Mouse (Mus musculus) cerebellum, adult 9-10 months (tissue): ENCODE results near the gene Faf1.

Source experiments
- DNase-seq: peaks from one replicate; pipeline ENCODE4 v3.0.0; 2022

Gene Faf1

DNA sequence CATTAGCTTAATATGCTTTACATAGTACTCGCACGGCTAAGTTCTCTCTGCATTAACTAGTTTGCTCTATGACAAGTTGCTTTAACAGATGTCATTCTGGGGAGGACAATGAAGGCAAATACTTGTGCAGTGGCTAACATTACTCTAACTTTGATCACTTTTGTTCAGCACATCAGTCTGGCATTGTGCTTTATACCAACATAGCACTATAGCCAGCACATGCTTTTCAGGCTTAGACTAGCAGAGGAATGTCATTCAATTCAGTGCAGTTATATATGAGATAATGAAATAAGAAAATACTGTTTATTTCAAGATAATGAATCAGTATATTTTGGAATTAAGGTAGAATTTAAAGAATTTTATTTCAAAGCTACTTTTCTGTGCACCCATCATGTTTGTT lies 115.9 kb downstream of the Faf1 start:
- no peak for DNase-seq

DNA sequence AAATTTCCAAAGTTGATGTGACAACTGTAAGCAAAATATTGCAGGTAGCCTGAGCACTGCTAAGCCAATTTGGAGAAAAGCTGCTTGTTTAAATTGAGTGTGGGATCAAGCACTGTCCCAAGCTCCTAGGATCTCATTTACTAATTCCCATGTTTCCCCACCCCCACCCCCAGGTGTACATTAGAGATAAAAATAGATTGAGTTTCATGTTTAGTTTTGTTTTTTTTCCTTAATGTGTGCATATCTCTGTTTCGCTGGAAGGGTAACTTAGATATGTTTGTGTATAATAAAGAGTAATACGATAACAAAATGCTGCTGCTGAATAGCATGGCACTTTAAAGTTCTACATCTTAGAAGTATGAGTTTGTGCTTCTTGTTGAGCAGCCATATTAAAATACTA lies 116.7 kb downstream of the Faf1 start:
- no peak for DNase-seq

DNA sequence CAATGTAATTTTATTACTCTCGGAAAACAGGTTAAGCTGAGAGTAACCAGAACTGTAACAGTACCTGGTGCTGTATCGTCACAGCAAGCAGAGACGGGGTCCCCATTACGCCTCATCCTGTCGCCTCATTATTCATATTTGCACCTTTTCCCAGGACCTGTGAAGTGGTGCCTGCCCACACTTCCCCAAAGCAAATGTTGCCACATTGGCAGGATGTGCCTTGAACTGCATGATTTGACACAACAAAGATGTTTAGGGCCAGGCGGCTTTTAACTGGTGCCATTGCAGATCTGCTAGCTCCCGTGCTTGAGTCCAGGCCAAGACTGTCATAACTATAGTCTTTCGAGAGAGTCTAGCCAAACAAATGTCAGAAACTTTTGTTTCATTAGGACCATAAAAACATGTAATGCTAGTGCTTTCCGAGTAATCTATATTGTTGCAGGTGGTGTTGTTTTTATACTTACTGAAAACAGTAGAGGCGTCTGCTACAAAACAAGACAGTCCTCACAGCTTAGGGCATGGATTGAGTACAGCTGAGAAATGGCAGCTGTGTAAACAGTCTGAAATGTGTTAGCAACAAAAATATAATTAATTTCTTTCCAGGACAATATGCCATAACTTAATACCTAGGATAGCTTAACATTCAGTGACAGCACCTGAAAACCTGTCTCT lies 121.3 kb downstream of the Faf1 start:
- DNase-seq = no peak

DNA sequence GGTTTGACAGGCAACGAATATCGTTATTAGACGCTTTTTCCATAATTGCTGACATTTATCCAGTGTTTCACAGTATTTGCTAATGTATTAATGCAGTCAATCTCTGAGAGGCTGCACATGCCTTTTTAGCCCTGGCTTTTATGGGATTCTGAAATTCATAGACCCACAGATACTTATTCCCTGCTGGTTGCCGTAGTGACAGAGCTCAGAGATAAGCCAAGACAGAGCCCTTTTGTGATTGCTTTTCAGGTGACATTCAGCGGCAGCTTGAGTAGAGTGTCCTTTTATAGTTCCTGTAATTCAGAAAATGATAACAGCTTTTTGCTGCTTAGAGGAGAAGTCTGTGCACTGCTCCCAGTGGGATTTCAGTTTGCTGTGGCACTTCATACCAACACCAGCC lies 130.0 kb downstream of the Faf1 start:
- DNase-seq = no peak

DNA sequence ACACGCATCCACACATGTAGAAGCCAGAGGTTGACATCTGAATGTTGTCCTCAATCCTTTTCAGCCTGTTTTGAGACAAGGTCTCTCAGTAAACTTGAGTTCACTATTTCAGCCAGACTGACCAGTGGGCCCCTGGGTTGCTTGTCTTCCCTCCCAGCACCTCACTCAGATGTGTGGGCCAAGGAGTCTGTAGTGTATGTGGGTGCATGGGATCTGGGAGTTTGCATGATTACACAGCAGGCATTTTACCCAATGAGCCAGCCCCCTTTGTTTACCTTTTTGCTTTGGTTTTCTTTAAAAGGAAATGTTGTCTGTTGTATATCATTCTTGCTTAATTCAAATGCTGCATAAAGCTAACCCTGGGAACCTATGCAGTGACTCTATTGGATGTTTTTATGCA lies 138.8 kb downstream of the Faf1 start:
- DNase-seq = no peak

DNA sequence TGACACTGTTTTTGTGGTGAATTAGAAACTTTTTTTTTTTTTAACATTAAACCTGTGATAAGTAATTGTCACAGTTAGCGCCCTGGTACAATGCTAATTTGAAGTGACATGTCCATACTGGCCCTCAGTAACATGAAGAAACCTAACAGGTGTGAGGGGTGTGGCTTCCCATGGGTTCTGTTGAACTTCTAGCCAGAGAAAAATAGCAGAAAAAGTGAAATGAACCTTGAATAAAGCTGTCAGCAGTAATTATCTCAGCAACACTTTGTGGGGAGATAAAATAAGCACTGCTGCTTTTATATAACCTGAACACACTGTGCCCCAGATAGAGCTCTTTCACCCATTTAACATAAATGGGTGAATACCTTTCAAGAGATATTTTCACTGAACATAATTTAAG lies 139.2 kb downstream of the Faf1 start:
- DNase-seq = peak; percentile 82

DNA sequence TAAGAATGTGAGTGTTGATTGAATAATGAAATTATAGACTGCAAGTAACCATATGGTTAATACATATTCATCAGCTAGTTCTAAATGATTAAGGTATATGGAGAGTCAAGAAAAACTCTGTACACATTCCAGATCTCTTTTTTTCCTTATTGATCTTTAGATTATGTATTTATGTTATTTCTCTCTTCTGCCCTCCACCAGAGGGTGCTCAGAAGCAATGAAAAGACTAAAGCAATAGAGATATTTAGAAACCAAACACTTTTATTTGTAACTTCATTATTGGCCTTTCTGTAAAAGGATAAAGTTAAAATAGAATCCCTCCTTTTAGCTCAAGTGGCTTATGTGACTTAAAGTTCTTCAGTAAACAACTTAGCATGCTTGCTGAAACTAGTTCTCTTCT lies 143.1 kb downstream of the Faf1 start:
- DNase-seq = no peak

DNA sequence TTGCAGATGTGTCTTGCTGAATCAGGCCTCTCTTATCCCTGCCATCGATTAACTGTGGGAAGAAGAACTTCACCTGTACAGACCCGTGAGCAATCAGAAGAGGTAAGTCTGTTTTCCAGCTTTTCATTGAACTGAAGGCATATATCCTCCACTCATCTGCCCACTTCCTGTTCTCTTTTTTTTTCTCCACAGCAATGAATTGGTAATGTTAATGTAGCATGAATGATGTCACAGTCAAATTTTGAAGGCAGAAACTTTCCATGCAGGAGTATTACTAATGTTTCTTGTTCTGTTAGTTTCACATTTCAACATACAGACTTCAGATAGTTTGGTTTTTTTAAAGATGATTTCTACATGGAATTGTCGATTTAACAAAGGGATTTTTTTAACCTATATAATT lies 153.4 kb downstream of the Faf1 start:
- DNase-seq = no peak

DNA sequence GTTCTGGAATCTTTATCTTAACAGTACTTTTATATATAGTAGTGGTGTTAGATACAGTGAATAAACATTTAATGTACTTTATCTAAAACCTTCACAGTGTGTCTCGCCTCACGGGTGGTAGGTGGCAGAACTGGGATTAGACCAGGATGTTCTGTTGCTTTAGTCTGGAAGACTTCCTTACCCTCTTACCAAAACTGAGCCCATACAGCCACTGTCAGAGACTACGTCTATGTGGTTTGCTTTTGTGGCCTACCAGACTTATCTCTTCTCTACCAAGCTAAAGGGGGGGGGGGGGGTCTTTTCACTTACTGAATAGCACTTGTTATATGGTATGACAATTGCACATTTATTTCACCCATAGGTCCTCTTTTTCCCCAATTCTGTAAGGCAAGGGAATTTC lies 181.5 kb downstream of the Faf1 start:
- DNase-seq = no peak

DNA sequence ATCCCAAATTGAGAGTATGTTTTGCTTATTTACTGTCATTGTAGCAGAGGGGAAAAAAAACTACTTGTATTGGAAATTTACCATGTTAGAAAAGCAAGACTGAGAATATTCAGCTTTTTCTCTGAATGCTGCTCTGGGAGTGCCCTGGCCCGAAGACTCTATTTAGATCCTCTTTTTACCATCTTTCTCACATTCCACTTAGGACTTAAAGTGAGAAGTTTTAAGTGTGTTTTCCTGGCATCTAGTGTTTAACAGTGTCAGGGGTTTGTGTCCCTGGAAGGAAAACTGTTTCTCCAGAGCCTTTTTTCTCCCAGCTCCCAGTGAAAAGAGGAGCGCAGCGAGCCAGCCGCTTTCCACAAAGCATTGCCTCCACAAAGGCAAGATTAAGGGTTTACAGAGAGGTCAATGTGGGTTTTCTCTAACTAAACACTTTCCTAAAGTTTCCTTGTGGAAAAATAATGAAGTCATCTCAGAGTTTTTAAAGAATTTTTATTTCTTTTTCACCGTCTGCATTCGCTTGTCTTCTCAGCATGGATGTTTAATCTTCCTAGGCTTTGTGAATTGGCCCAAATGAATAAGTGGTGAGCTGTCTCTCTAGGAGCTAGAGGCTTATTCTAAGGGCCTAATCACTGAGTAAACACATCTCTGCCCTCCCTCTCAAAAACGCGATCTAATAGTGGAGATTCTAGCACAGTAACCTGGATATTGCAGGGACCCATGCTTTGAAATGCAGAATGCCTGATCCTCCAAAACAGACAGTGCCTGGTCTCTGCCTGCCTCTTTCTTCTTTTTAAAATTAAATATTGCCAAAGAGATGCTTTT lies 182.4 kb downstream of the Faf1 start:
- DNase-seq = no peak

DNA sequence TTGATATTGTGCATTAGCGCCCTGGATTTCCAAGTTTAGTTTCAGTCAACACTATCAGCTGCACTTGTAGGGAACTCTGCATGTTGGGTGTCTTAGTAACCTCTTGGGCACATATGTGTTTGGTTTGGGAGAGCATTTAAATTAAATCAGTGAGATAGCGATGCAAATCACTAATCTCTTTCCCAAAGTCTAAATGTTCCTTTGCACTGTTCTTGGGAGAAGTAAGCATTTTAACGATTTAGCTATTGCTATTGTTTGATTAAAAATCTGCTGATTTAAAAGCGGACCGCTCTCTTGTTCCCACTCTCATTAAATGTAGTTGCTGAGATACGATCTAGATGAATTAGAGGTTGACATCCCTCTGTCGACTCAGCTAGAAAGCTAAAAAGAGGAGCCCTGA lies 183.0 kb downstream of the Faf1 start:
- no peak for DNase-seq

DNA sequence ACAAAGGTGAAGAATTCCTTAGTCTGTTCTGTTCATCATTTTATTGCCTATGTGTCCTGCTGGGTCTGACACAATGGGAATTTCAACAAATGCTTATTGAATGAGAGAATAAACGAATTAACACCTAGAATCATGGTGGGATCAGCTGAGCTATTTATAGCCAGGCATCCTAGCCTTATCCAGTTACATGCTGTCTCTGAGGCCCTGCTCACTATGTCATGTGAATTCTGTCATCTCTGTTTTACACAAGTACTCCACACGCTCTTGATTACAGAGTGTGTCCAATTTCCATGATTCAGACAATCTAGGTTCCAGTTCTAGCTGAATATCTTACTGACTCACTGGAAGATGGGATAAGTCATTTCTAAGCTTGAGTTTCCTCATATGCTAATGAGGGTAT lies 183.9 kb downstream of the Faf1 start:
- no peak for DNase-seq

DNA sequence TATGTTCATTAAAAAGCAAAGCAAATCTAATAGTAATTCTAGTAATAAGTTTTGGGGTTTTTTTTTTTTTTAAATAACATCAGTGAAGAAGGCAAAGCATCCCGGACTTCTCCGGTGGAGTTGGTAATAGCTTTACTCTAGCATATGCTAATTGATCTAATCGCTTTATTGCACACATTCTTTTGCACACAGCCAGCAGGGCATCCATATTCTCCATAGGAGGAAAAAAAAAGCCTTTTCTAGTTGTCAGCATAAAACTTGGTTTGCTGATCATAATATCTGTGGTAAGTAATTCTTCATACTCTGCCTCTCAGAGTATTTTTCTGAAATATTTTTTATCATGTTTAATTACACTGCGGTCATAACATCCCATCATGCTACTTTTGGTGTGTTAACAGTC lies 185.9 kb downstream of the Faf1 start:
- no peak for DNase-seq

DNA sequence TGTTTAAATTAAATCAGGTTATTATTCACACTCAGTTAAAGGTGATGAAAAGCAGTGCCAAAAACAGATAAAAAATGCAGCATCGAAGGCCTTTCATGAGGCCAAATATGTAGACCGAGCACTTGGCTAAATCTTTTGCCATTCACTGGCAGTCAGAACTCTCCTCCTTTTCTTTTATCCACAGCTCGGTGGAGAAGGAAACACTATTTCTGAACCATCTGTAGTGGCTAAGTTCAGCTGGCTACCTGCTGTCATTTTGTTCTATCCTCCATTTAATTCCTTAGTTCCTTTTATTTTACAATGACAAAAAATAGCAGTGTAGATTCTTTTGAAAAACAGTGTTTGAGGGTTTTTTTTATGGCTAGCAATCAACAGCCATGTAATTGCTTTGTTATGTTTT lies 186.6 kb downstream of the Faf1 start:
- no peak for DNase-seq

DNA sequence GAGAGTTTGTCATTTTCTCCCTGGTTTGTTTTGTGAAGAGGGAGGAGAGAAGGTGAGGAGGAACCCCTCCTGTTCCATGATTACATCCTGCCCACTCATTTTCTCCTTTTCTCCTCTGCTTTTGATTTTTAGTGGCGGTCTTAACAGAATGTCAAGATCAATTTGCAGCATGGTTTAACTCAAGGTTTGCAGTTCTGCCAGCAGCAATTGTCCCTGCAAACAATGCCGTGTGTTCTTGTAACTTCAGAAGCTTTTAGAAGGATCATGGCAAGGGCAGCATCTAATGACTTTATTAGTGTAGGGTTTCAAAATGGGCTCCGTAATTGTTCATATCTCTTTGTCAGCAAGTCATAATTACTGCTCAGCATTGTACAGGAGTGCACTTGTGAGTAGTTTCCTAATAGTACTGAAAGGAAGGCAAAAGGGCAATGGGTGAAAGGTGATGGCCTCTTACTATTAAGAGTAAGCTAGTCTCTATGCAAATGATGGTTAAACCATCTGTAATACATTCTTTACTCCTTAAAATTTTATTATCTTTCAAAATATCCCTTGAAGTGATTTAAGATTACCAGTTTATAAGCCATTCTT lies 192.6 kb downstream of the Faf1 start:
- DNase-seq = no peak

DNA sequence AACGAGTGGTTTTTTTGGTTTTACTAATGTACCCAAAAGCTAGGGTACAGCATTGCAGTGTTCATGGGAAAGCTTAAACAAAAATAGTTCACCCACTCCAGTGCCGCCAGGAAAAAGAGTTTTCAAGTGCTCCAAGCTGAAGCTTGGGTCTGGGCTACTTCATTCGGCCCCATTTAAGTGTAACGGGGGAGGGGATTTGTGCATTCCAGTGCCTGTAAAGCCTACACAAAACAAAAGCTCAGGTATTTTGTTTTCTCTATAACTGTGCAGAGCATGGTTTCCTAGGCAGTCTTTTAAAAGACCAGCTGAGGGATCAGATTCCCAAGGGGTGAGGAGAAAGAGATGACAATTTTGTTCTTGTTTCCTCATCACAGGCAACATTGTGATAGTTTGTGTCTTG lies 207.9 kb downstream of the Faf1 start:
- DNase-seq = no peak

DNA sequence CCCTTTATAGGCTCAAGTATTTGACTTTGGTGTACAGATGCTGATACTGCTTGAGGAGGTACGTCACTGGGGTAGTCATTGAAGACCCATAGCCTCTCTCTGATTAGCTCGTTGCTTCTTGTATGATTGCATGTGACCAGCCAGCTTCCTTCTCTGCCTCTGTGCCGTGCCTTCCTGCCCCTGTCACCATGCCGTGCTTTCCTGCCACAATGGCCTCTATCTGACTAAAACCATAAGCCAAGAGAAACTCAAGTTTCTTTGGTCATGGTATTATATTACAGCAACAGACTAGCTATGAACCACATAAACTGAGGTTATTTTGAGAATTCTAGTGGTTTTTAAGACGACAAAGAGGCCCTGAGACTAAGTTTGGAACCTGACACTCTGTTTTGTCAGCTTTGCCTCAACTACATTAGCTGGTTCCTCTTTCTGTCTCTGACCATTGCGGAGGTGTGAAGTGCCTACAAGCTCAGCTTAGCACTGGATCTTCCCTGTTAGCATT lies 211.5 kb downstream of the Faf1 start:
- DNase-seq = no peak

DNA sequence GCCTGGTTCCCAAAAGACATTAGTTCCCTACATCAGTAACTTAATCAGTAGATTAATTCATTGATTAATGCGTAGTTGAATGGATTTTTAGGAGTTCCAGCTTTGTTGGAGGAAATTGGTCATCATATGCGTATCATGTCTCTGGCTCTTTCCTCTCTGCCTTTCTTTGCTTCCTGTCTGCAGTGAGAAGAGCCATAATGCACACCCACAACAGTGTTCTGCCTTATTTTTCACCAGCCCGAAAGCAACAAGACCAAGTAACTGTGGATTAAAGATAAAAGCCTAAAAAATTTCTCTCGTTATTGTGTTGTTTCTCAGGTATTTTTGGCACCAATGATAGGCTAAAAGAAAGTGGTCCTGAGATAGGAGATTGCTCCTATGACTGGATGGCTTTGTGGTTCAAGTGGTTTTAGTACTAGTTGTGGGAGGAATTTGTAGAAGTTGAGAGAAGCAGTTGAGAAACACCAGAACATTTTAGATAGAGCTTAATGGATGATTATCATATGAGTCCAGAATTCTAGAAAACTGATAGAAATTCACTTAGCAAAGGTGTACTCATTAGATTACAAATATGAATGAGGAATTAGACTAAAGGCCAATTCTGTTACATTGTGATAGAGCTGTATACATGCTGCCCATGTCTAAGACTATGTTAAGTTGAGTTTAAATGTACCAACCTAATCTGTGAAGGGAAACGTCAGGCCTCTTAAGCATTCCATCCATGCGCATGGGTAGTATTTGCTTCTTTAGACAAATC lies 221.6 kb downstream of the Faf1 start:
- DNase-seq = no peak

DNA sequence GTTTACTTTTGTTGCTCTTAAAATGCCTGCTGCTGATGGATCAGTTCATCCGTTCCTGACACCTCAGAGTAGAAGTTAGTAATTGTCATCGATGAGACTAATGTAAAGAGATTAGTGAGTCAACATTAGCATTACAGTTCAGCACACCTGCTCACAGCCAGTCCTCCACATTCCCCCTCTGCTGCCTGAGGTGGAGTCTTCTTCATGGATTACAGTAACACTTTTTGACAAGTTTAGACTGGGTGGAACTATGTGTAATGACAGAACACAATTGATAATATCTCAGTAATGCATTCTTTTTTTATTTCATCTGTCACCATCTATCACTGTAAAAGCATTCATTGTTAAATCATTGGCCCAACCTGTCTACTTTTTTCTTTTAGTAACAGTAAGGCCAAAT lies 224.7 kb downstream of the Faf1 start:
- no peak for DNase-seq

DNA sequence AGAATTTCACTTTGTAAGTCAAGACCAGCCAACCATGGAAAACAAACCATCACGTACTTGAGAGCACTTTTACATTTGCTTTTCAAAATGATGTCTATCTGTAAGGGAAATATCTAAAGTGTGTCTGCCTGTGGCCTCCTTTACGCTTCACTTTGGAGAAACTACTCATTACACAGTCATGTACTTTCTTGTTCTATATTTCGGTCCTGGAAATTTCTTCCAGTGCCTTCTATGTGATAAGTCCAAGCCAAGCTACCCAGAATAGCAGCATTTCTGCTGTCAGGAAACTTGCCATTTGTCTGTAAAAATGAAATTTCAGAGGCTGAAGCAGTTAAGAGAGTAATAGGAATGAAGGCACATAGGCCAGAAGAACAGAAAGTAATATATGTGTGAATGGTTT lies 228.1 kb downstream of the Faf1 start:
- DNase-seq = no peak

DNA sequence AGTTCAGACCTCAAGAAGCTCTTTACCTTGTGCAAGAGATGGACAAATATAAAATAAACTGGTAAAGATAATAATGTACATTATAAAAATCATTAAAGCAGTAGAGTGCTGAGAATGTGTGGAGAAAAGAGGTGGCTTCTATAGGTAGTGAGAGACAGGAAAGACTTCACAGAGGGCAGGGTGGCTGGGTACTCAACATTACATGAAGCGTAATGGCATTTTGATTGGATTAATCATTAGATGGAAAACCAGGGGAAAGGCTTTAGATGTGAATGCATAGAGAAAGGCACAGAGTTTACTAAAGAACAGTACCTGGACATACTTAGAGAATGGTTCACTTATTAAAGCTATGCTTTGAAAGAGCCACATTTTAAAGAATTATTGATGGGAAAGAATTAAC lies 252.7 kb downstream of the Faf1 start:
- no peak for DNase-seq

DNA sequence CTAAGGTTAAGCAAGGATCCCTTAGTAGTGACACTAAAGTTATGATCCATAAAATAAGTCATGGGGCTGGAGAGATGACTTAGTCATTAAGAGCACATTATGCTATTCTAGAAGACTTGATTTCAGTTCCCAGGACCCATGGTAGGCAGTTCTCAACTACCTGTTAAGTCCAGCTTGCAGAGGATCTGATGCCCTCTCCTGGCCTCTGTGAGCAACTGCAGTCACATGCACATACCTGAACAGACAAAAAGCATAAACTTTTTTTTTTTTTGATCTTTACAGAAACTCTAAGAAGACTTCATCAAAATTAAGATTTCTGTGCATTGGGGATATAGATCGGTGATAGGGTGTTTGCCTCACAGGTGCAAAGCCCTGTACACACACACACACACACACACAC lies 254.1 kb downstream of the Faf1 start:
- DNase-seq = no peak

DNA sequence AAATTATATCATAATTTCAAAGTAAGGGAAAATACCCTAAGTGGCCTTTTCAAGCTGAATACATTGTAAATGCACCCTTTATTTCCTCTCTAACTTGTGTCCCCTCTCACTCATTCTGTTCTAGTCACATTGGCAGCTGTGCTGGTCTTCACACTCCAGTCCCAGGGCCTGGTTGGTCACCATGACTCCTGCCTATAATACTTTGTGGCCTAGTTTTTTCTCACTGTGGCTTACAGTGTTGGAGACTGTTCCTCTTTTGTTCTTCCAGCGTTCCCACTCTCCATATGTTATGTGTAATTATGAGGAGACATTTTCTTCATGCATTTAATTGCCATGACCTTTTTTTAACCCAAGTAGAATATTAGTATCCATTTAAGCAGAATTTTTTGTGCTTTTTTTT lies 254.5 kb downstream of the Faf1 start:
- DNase-seq = no peak

DNA sequence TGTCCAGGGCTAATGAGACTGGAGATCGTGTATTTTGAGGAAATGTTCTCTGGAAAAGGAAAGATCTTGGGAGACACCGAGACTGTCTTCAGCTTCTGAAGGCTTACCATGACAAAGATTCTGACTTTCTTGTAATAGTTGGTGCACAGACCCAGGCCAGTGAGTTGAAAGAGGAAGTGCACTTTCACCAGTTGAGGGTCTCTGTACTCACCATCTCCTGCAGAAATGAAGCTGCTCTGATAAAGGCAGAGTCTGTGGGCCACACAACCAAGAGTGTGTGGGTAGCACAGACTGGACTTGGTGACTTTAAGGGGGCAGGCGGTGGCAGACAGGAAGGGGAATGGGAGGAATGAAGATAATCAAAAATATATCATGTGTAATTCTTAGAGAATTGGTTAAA lies 260.2 kb downstream of the Faf1 start:
- no peak for DNase-seq
